Mouse (Mus musculus) heart, postnatal 14 days (tissue): ENCODE results near the gene Il17a. TPM values are rescaled to one million over a fixed set of nuclear protein-coding genes. Genes with fewer than 3 reads are reported as not detected.
"Not testable (repeated sequence)": the region's sequence is repeated elsewhere in the genome, so short reads cannot be mapped to it uniquely, and the experiment has no call there.

Source experiments
- DNase-seq, 2 experiments: peaks; one replicate each; pipeline ENCODE4 v3.0.0; 2021 to 2022
- intact Hi-C: fragments of 180-260 bp; cut with DNase I; formaldehyde crosslinking; loops from one replicate; pipeline ENCODE4 v1.15.1; 2025
- long read RNA-seq, 2 experiments: library from polyadenylated mRNA; stranded (forward); transcript quantifications; one replicate each; pipeline ENCODE4 v2.0.0; 2021
- total RNA-seq, 2 experiments: library from RNA; stranded (reverse); gene quantifications; 2 replicates each; pipeline ENCODE4 v1.2.3; 2021

The Il17a gene
- not detected for total RNA-seq
- long read RNA-seq, experiment 1, result 0 reads
- long read RNA-seq, experiment 2, result 0 reads

DNA sequence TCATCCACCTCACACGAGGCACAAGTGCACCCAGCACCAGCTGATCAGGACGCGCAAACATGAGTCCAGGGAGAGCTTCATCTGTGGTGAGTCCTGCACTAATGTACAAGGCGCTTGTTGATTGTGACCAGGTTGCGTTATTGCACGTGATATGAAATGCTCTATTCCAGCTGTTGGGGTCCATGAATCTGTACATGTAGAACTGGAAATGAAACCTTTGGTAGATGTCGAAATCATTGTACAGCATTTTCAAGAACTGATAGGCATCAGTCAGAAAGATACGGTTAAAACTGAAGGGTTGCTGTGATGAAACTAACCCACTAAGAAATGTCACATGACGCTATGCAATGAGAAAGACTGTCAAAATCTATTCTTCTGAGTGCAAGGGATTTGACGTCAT lies at the start of gene Il17a:
Il17a (plus strand) TSS at position 3 of the 400 bp plus-strand sequence.
- intact Hi-C loops, result loop anchor here (10.0 kb wide), 1 partner anchor 116 kb away; the partner anchor contains the start of gene Pkhd1
- no peak for DNase-seq

- no peak for DNase-seq
- intact Hi-C loops, result no loop called here
These were observed 47.9 kb upstream of the Il17a start for GRCm38 (mm10) chr1:20682849-20683248.

DNA sequence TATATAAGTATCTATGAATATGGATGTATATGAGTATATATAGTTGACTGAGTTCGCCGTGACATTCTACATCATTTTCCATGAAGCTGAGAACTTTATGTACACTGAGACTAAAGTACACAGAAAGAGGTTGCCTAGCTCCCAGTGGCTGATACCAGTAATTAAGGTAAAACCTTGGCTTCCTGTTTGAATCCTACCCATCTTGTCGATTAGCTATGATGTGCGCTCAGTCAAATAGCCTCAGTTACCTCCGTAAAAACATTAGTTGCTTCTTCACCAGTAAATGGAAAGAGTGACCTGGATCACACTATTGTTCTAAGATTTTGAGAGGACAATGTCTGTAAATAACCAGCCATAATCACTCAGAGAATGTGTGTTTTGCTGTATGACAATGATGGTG lies 47.3 kb upstream of the Il17a start:
- DNase-seq, result no peak
- intact Hi-C loops, result no loop called here

- intact Hi-C loops, result no loop called here
- no peak for DNase-seq
These were observed 46.9 kb upstream of the Il17a start for GRCm38 (mm10) chr1:20683853-20684252.

GRCm38 (mm10) chr1:20684403-20684802 lies 46.3 kb upstream of the Il17a start:
- intact Hi-C loops, result no loop called here
- DNase-seq, result no peak

DNA sequence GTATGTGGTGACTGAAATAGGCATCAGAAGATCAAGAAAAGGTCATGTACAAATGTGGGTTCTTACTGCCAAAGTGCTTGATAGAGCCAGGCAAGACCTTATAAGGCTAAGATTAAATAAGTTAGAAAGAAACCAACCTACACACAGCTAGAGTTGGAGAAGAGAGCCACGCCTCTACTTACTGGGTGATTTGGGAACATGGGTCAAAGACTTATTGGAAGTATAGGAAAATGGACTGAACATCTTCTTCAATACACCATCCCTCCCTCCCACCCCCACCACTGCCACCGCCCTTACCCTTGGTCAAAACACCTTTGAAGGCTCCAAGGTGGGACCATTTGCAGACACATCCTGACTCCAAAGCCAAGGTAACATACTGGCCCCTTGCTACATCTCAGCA lies 45.3 kb upstream of the Il17a start:
- DNase-seq, result no peak
- intact Hi-C loops, result no loop called here

GRCm38 (mm10) chr1:20685907-20686306 lies 44.8 kb upstream of the Il17a start:
- intact Hi-C loops, result no loop called here
- no peak for DNase-seq

DNA sequence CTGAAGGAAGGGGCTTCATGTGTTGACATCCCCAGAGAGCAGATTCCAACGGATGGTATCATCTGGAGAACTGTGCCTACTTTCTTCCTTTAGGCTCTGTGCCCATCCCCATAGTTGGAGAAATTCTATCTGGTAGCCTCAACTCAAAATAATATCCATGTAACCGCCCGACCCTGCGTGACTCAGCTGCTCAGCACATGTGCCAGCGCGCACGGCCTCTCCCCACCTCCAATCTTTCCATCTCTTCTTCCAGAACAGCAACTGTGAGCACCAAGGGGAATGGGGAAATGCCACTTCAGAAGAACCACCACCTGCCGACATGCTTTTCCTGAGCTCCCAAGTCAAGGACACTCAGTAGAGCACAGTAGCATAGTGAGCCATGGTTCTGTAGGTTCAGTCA lies 39.4 kb upstream of the Il17a start:
- no peak for DNase-seq
- intact Hi-C loops, result no loop called here

DNA sequence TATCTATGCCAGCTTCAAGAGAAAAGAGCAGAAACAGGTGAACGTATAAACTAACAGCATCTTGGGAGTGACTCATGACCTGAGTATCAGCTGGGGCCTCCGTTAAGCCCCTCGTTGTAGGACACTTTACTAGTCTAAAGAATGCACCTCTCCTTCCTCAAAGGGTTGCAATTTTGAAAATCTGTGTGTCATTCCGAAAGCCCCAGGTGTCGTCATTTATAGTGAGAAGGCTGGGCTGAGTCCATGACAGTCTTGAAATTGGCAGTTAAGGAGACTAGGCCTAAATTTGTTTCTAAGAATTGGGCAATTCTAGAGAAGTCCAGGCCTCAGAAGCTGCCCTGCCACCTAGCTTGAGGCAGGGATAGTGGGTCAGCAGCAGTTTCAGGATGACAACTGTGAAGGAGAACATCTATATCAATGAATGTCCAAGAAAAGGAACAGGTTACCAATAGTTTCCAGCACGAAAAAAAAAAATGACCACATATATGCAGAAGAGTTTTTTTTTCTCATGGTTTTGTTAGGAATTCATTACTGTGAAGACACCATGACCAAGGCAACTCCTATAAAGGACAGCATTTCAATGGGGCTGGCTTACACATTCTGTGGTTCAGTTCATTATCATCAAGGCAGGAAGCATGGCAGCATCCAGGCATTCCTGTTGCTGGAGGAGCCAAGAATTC lies 36.9 kb upstream of the Il17a start:
- intact Hi-C loops, result no loop called here
- no peak for DNase-seq

DNA sequence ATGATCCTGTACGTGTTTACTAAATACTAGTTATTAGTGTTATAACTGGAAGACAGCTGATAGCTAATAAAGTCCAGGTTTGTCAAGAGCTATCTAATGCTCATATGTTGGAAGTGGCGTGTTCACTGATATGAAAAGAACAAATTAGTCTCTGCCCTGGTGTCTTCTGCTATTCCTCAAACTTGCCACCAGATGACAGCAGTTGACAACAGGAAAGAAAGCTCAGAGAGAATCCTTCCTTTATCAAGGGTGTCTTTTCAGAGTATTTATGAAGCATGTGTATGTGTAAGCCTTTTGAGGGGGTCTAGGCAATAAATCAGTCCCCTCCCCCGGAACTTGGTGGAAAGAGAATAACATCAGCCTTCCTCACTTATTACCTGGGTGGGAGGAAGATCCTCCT lies 30.7 kb upstream of the Il17a start:
- intact Hi-C loops, result loop anchor here (5.0 kb wide), 2 partner anchors 402 to 462 kb away; no protein-coding TSS in a partner anchor
- no peak for DNase-seq

DNA sequence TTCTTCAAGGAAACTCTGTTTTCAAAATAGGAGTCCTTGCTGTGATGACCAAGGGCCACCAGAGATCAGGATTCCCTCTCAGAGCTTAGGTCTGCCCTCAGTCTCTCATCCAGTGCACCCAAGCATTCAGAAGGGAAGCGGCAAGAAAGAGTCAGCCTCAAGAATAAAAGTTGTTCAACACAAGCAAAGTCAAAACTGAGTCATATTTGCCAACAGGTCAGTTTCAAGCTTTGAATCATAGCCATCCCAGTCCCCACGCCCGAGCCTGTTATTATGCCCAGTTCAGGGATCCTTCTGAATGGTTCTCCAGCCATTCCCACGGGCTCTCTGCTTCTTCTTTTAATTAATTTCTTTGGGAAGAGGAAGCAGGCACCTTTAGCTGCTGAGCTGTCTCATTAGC lies 5.9 kb downstream of the Il17a start:
- intact Hi-C loops, result loop anchor here (10.0 kb wide), 1 partner anchor 122 kb away; the partner anchor contains the start of gene Pkhd1
- DNase-seq, result no peak

DNA sequence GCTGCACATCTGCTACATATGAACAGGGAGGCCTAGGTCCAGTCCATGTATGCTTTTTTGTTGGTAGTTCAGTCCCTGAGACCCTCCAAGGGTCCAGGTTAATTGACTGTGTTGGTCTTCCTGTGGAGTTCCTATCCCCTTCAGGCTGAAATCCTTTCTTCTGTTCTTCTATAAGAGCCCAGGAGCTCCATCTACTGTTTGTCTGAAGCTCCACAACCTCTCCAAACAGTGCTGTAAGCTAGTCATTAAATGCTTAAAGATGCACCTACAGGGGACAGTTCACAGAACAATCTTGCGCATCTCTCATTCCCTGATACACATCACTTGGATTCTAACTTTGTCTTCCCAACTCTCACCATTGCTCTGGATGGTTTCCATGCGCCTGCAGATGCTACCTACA lies 7.8 kb downstream of the Il17a start:
- intact Hi-C loops, result loop anchor here (10.0 kb wide), 1 partner anchor 124 kb away; the partner anchor contains the start of gene Pkhd1
- no peak for DNase-seq

- intact Hi-C loops, result no loop called here
- no peak for DNase-seq
These were observed 9.8 kb downstream of the Il17a start for GRCm38 (mm10) chr1:20740496-20740998.

GRCm38 (mm10) chr1:20754439-20754838 lies 23.7 kb downstream of the Il17a start:
- intact Hi-C loops, result no loop called here

DNA sequence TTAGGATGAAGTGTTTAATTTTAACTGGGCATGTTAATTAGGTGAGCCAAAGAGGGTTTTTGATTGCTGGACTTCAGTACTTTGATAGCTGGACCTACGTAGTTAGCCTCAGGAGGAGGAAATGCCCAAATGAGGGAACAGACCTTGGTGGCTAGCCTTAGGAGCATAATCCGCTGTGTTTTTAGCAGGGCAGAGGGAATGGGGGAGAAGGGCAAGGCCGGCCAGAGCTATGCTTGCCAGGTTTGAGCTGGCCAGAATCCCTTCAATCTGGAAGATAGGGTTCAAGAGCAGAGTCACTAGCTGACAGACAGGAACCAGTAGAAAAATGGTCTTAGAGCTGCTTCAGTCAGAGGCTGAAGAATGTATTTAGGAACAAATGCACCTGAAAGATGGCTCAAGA lies 26.9 kb downstream of the Il17a start:
- no peak for DNase-seq
- intact Hi-C loops, result no loop called here

More at GRCm38 (mm10) chr1:20754439-20754838, 23.7 kb downstream of the Il17a start:
- DNase-seq, result no peak

DNA sequence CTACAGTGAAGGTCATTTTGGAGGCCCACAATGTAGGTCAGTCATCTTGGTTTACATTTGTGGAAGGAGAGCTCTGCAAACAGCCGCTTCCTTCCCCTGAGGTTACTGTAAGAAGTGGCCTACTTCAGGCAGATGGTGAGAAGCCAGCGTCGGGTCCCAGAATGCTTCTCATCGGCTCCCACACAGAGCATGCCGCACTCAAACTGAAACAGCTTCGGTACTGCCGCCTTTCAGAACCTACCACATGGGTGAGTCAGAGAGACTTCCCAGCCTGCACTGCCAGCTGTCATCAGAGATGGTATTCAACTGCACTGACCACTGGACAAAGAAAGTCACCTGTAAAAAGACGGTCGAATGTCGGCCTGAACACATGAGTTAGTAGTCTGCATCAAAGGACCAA lies 29.1 kb downstream of the Il17a start:
- intact Hi-C loops, result no loop called here
- DNase-seq, result no peak

- no peak for DNase-seq
- intact Hi-C loops, result no loop called here
These were observed 29.6 kb downstream of the Il17a start for GRCm38 (mm10) chr1:20760331-20760730.

- intact Hi-C loops, result no loop called here
- DNase-seq, result no peak
These were observed 30.7 kb downstream of the Il17a start for GRCm38 (mm10) chr1:20761411-20761810.

DNA sequence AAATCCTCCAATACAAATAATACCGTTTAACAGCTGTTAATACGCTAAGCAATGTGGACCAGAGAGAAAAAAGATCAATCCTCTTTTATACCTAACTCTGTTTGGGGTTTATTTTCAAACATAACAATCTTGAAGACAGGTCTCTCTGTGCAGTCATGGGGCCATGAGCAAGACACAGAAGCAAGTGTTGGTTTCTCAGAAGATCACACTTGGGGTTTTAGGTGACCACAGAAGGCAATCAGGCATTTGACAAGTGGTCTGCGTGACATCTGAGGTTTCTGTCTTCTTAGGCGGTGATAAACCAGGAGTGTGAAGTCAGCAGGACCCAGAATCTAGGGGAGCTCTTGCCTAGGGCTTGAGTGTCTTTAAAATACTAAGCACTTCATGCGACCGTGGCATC lies 35.8 kb downstream of the Il17a start:
- intact Hi-C loops, result no loop called here
- no peak for DNase-seq

GRCm38 (mm10) chr1:20774026-20774730 lies 43.5 kb downstream of the Il17a start:
- intact Hi-C loops, DNase-seq: not testable (repeated sequence)

DNA sequence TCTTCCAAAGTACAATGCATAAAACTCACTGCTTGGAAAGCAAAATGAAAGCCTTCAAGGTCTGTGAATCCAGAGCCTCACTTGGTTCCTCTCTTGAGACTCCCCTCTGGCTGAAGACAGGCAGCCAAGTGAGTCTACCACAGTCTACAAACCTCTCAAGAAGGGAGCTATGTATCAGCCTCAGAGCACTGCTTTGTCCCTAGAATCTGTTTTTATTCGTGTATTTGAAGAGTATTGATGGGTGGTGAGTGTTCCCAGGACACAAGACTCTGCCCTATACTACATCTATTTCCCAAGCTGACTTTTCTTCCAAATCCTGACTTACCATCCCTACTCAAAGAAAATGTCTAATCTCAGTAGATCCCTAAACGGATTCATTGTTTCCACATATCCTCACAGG lies 47.7 kb downstream of the Il17a start:
- intact Hi-C loops, result no loop called here
- DNase-seq, result no peak
